Mouse (Mus musculus): ENCODE measurements around the gene Selenoo.

Selenoo gene

GRCm38 (mm10) chr15:89126622-89127021 is 37.7 kb downstream of the Selenoo start:
- DNase-seq (ENCODE audit: low spot score) = no peak

- DNase-seq (ENCODE audit: low spot score) = no peak
Measured at GRCm38 (mm10) chr15:89127364-89127940, 38.6 kb downstream of the Selenoo start.

DNA sequence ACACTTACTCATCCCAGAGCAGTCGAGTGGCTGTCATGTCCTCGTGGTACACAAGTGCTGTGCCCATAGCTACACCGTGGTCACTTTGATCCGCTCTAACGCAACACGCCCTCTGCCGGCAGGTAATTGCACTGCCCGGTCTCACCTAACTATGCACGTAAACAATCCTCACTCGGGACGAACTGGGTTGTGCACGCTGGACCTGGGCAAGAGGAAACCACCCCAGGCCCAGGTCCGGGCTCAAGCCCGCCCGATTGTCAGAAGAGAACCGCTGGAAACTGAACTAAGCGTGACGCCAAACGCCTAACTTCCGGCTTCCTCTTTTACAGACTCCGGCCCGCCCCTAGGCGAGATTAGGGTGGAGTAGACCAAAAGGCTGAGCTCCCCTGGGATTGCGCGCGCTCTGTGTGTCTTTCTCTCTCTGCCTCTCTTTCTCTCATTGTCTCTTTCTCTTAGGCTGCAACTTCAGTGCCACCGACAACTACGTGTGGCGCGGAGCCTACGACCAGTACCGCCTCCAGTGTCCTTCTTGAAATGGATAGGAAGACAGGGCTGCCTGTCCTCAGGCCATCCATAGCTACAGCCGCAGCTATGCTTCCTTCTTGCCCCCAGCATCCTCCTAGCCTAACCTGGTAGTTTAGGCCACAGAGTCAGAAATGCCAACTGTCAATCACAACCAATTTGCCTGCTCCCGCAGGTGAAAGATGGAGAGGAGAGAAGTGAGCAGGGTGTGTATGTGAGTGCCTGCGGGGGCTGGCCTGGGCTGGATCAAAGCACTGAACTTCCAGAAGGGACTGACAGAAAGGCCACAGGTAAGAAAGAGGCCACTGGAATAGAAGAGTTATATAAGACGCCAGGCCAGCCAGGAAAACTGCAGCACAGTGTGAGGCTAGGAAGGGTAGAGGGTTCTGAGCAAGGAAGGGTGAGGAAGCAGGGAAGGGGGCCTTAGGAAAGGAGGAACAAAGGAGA is 39.8 kb downstream of the Selenoo start, which contains the start of gene Hdac10:
Gene Hdac10 (minus strand): TSS at position 319 of the 969 bp plus-strand sequence.
- peak; percentile 85 for DNase-seq (ENCODE audit: low spot score)

DNA sequence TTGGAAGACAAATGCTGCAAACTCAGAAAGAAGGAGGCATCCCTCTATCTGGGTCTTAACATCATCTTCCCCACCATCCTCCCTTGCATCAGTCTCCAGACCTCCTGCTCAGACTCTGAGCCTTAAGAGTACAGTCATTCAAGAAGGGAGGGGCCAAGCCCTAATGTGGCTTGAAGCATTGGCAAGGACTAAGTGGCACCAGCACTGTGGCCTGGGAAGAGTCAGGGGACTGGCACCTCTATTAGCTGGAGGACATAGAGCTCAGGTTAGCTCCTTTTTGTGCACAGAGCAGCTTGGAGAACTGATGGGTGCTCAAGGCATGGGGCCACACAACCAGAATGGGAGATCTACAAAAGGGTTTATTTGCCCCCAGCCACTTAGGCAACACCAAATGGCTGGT is 41.4 kb downstream of the Selenoo start:
- DNase-seq (ENCODE audit: low spot score) = no peak

DNA sequence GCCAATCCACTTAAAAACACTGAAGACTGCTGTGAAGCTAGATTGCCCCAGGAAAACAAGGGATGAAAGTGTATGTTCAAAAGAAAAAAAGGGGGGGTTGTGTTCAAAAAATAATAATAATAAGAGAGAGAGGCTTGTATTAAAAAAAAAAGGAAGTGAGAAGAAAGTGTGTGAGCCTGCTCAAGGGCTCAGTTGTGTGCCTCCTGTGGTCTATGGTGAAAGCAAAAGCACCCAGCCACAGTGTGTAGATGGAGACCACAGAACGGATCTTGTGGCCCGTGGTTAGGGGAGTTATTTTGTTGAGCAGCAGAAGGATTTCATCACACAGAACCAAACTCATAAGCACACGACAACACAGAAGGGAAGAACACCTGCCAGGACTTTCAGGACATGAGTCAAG is 42.4 kb downstream of the Selenoo start:
- DNase-seq (ENCODE audit: low spot score) = no peak

DNA sequence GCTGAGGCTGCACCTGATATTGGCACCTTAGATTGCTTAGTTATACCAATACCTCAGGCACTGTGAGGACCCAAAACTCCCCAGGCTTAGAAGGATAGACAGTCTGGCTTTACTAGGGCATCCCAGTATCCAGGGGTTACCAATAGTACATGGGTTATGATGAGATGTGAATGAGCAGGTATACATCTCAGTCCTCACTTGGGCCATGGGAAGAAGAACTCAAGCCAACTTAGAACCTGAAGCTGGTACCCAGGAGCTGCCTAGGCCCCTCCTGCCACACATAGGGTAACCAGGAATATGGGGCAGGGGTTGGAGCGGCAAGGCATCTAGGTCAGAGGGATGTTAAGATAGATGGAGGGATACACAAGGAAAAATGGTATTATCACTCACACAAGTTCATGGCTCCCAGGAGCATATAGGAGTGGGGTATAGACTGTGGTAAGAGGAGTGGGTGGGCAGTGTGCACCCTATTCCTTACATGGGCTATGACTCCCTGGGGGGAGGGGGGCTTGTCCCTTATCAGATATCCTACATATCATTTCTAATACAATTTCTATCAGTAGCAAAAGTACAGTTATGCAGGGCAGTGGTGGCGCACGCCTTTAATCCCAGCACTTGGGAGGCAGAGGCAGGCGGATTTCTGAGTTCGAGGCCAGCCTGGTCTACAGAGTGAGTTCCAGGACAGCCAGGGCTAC is 47.7 kb downstream of the Selenoo start:
- DNase-seq (ENCODE audit: low spot score) = no peak

- no peak for DNase-seq (ENCODE audit: low spot score)
Measured at GRCm38 (mm10) chr15:89137378-89138045, 48.6 kb downstream of the Selenoo start.

- no peak for DNase-seq (ENCODE audit: low spot score)
Measured at GRCm38 (mm10) chr15:89138046-89138405, 49.1 kb downstream of the Selenoo start.

GRCm38 (mm10) chr15:89138531-89138930 is 49.6 kb downstream of the Selenoo start:
- DNase-seq (ENCODE audit: low spot score) = no peak

DNA sequence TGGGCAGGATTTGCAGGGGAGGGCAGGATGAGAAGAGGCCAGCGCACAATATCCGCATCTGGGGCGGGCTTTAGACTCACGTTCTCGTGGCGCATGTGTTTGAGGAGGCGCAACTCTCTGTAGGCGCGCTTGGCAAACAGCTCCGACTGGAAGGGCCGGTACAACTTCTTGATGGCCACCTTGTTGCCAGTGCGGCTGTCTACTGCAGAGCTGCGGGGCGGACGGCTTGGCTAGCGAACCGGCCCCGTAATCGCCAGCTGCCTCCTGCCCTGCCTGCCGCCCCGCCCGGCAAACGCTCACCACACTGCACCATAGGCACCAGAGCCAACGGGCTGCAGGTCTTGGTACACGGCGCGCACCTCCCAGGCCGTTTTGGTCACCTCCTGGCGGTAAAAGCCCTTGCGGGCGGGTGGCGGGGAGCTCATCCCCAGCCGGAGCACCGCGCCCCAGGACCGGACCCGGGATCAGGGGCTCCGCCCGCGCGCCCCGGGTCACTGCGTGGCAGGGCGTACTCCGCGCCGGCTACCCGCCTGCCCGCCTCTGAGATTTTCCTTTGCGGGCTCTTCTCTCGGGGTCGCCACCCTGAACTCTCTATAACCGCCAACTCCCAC is 51.3 kb downstream of the Selenoo start:
- peak; percentile 82 for DNase-seq (ENCODE audit: low spot score)

GRCm38 (mm10) chr15:89140659-89141252 is 51.9 kb downstream of the Selenoo start, which contains the start of gene Mapk12:
Gene Mapk12, minus strand, starts transcription at chr15:89140703.
- DNase-seq (ENCODE audit: low spot score) = peak; percentile 58

DNA sequence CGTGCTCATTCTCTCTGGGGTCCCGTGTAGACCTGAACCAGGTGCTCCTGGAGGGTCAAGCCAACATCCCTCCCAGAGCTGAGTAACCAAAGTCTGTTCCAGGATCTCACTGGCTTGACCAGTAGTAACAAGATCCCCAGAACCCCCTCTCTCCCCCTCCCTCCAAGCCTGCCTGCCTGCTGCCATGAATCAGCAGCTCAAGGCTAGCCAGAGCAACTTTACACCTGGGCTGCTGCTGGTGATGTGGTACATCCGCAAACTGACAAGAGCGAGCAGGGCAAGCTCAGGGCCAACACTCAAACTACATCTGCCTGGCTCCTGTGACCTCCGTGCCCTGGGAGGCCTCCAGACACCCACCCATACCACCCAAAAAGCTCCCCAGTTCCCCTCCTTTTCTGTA is 52.6 kb downstream of the Selenoo start:
- DNase-seq (ENCODE audit: low spot score) = no peak

DNA sequence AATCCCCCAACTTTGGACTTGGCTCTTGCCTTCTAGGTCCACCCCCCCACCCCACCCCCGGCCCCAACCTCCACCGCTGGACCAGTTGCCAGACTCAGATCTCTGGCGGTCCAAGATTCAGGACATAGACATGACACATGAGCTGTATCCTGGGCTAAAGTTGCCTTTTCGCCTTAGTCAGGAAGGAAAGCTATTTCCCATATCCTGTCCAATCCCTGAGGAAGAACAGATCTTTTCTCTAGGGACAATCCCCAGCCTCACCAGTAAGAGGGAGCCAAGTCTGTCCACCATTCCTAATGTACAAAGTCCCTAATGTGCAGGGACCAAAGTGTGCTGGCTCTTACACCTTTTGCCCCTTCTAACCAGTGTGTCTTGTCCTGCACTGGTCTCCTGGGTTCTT is 53.0 kb downstream of the Selenoo start:
- no peak for DNase-seq (ENCODE audit: low spot score)

DNA sequence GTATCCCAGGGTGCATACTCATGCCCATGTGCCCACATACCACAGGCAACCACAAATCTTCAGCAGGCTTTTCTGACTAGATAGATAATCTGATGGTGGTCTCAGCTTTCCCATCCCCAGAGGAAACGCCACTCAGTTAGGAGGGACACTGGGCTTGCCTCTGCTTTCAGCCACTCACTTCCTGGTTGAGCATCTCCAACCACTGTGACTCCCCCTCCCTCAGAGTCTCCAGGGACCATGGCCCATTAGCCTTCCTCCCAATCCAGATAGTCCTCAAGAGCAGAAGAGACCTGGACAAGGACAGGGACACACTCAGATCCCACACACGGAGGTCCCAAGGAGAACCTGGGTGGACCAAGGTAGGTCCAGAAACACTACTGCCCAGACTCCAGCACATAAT is 54.2 kb downstream of the Selenoo start:
- DNase-seq (ENCODE audit: low spot score) = no peak

DNA sequence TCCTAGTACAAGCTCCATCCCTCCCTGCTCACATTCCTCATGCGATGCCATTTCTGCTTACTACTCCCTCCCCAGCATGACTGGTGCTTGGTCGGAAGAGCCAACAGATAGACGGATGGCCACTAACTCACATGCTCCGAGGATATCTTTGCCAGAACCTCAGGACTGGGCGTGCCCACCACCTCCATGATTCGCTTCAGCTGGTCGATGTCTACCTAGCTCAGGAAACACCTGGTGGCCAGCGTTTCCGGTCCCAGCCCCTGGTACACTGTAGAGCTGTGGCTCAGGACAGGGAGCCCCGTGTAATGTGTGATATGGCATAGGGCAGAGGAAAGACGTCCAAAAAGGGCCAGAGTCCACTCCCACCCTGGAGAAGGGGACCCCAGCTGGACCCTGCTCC is 56.1 kb downstream of the Selenoo start:
- DNase-seq (ENCODE audit: low spot score) = no peak

- no peak for DNase-seq (ENCODE audit: low spot score)
Measured at GRCm38 (mm10) chr15:89145813-89146350, 57.0 kb downstream of the Selenoo start.

DNA sequence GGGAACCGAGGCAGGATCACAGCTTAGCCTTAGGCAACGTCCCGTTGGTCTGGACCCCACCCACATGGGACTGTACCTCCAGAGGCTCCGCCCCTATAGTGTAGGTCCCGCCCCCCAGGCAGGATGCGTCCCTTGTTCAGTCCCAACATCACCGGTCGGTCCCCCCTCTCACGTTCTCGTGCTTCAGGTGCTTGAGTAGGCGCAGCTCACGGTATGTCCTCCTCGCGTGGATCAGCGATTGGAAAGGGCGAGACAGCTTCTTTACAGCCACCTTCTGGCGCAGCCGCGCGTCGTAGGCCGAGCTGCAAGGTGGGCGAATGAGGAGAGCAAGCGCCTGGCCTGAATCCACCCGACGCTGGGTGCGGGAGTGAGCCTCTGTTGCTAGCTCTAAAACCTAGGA is 57.7 kb downstream of the Selenoo start:
- peak; percentile 74 for DNase-seq (ENCODE audit: low spot score)

DNA sequence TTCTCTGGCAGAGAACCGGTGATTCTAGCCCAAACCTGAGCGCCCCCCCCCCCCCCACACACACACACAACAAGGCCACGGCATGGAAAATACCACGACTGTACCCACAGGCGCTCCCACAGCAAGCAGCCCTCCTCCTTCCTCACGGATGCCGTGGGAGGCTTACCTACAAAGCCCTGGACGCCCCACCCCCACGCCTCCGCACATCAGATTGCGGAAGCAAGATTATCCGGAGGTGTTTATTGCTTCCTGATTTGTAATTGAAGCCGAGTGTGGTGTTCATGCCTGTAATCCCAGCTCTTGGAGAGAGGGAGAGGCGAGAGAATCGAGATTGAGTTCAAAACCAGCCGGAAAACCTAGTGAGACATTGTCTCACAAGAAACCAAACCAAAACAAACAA is 58.1 kb downstream of the Selenoo start:
- peak; percentile 56 for DNase-seq (ENCODE audit: low spot score)

DNA sequence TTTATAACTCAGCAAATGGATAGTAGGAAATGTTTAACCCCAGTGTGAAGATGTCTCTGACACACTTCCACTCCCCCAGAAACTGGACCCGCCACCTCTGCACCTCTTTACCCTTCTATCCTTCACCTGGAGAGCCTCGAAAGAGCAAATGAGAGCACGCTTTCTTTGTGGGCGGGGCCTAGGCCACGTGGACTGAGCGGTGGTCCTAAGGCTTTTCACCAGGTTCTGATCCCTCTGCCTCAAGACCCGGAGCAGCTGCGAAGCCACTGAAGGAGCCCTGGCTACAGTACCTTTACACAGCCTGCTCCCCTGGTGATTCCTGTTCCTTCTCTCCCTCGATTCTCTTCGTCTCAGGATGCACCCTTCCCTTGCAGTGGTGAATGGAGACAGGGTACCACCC is 58.6 kb downstream of the Selenoo start:
- DNase-seq (ENCODE audit: low spot score) = no peak

DNA sequence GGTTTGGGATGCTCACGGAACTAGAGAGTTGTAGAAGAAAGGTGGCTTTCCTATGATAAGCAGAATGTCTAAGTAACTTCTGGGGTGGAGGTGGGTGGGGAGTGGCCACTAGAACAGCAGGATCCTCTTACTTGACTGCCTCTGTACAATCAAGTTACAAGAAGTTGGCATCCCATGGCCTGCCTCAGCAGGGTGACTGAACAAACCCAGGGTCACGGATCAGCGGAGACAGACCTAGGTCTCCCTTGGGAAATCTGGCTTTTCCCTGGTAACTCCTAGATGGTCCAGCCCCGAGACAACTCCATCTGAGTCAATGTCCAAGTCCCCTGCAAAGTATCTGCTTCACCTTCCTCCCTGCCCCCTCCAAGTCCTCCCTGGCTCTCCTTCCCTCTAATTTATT is 59.0 kb downstream of the Selenoo start:
- no peak for DNase-seq (ENCODE audit: low spot score)
